Mouse (Mus musculus): ENCODE data around the gene Fhad1. TPM values are rescaled to one million over a fixed set of nuclear protein-coding genes. Genes with fewer than 3 reads are reported as not detected.

Fhad1 gene
- total and polyA plus RNA-seq, 3 experiments: 4.8 to 8.6 (median 5.5) TPM

GRCm38 (mm10) chr4:141867498-141867897 is 147.4 kb downstream of the Fhad1 start:
- H3K4me3 ChIP-seq (replicated peaks in 1 of 3; ENCODE audit: low read depth in 2 of 3, low read length in 2 of 3, poor library complexity in 1 of 3): no peak overlapping the region
- no peak overlapping the region for H3K27ac ChIP-seq (ENCODE audit: insufficient read depth, low read depth)
- peaks cover 20 to 88% of the 10 kb centered on the region in 2 experiments for H3K36me3 ChIP-seq (replicated peaks in 1 of 2; ENCODE audit: control insufficient read depth in 1 of 2, insufficient read depth in 1 of 2, low read length in 1 of 2)
- H3K4me2 ChIP-seq (ENCODE audit: insufficient read depth, low read depth, poor library complexity, severe bottlenecking): no peak overlapping the region
- H3K4me1 ChIP-seq (ENCODE audit: control insufficient read depth in 1 of 2, insufficient read depth in 2 of 2): peaks cover 20 to 74% of the 10 kb centered on the region in 2 experiments
- DNase-seq (ENCODE audit: extremely low read depth): no peak
- H3K79me2 ChIP-seq (replicated peaks; ENCODE audit: control insufficient read depth, extremely low read depth, insufficient read depth, poor library complexity, severe bottlenecking): no peaks in the 10 kb centered on the region
- no peak for TF ChIP-seq POLR2A (IDR thresholded peaks at IDR 0.05; ENCODE audit: low read depth, low read length)
- TF ChIP-seq NRF1 (IDR thresholded peaks at IDR 0.05; ENCODE audit: low read depth, low read length): no peak
- TF ChIP-seq CHD1 (IDR thresholded peaks at IDR 0.05; ENCODE audit: low read depth, low read length): no peak
- in situ Hi-C loops (cut with MboI; ENCODE audit: low pct_ligation_motif_present, low pct_unique_long_range_greater_than_20kb, low sequenced_read_pairs) (loop anchor here (10.0 kb wide), 1 partner anchor 207 kb away; no protein-coding TSS in a partner anchor), dilution Hi-C loops (cut with MboI; ENCODE audit: extremely low pct_ligation_motif_present, extremely low pct_unique_long_range_greater_than_20kb, low sequenced_read_pairs) (no loop called here)
- H3K9me3 ChIP-seq (replicated peaks; ENCODE audit: low read length): peaks cover 4% of the 10 kb centered on the region
- no peak overlapping the region for H3K9ac ChIP-seq (ENCODE audit: insufficient read depth, low read depth)
- no peaks in the 10 kb centered on the region for H3K27me3 ChIP-seq (replicated peaks)

GRCm38 (mm10) chr4:141866933-141867490 is 147.9 kb downstream of the Fhad1 start:
- in situ Hi-C loops (cut with MboI; ENCODE audit: low pct_ligation_motif_present, low pct_unique_long_range_greater_than_20kb, low sequenced_read_pairs) (loop anchor here (10.0 kb wide), 1 partner anchor 208 kb away; no protein-coding TSS in a partner anchor), dilution Hi-C loops (cut with MboI; ENCODE audit: extremely low pct_ligation_motif_present, extremely low pct_unique_long_range_greater_than_20kb, low sequenced_read_pairs) (no loop called here)
- Histone ChIP-seq H3K36me3 (replicated peaks in 1 of 2; ENCODE audit: control insufficient read depth in 1 of 2, insufficient read depth in 1 of 2, low read length in 1 of 2) (peaks cover 20 to 88% of the 10 kb centered on the region in 2 experiments), H3K79me2 (replicated peaks; ENCODE audit: control insufficient read depth, extremely low read depth, insufficient read depth, poor library complexity, severe bottlenecking) (no peaks in the 10 kb centered on the region), H3K9me3 (replicated peaks; ENCODE audit: low read length) (peaks cover 4% of the 10 kb centered on the region), H3K9ac (ENCODE audit: insufficient read depth, low read depth) (no peak overlapping the region), H3K27me3 (replicated peaks) (no peaks in the 10 kb centered on the region), H3K27ac (ENCODE audit: insufficient read depth, low read depth) (no peak overlapping the region), H3K4me3 (replicated peaks in 1 of 3; ENCODE audit: low read depth in 2 of 3, low read length in 2 of 3, poor library complexity in 1 of 3) (no peak overlapping the region), H3K4me2 (ENCODE audit: insufficient read depth, low read depth, poor library complexity, severe bottlenecking) (no peak overlapping the region), H3K4me1 (ENCODE audit: control insufficient read depth in 1 of 2, insufficient read depth in 2 of 2) (peaks cover 16 to 69% of the 10 kb centered on the region in 2 experiments)
- TF ChIP-seq SIN3A (IDR thresholded peaks at IDR 0.05; ENCODE audit: low read length) (no peak), EP300 (IDR thresholded peaks at IDR 0.05; ENCODE audit: low read length) (no peak), CHD2 (IDR thresholded peaks at IDR 0.05; ENCODE audit: low read length) (no peak), TBP (conservative IDR thresholded peaks at IDR 0.05; ENCODE audit: low read depth, low read length) (no peak), POLR2AphosphoS2 (IDR thresholded peaks at IDR 0.05; ENCODE audit: low read depth, low read length) (no peak), ZC3H11A (IDR thresholded peaks at IDR 0.05; ENCODE audit: low read depth, low read length) (no peak), GABPA (IDR thresholded peaks at IDR 0.05; ENCODE audit: insufficient replicate concordance, low read depth, low read length) (no peak), ZKSCAN1 (IDR thresholded peaks at IDR 0.05; ENCODE audit: borderline replicate concordance, low read depth, low read length) (no peak), ETS1 (conservative IDR thresholded peaks at IDR 0.05; ENCODE audit: low read depth, low read length) (no peak), MAX (IDR thresholded peaks at IDR 0.05; ENCODE audit: low read length) (no peak), RCOR1 (conservative IDR thresholded peaks at IDR 0.05; ENCODE audit: low read depth, low read length) (no peak), MXI1 (IDR thresholded peaks at IDR 0.05; ENCODE audit: low read depth, low read length) (no peak), HCFC1 (IDR thresholded peaks at IDR 0.05; ENCODE audit: low read depth, low read length) (no peak), USF2 (conservative IDR thresholded peaks at IDR 0.05; ENCODE audit: low read depth, low read length) (no peak), MEF2A (IDR thresholded peaks at IDR 0.05; ENCODE audit: borderline replicate concordance, low read depth, low read length) (no peak), POLR2A (IDR thresholded peaks at IDR 0.05; ENCODE audit: low read depth, low read length) (no peak), USF1 (IDR thresholded peaks at IDR 0.05; ENCODE audit: low read depth, low read length) (no peak), E2F4 (IDR thresholded peaks at IDR 0.05; ENCODE audit: insufficient replicate concordance, low read depth, low read length) (no peak), ELF1 (IDR thresholded peaks at IDR 0.05; ENCODE audit: low read depth, low read length) (no peak), JUND (conservative IDR thresholded peaks at IDR 0.05; ENCODE audit: low read depth, low read length) (no peak)
- DNase-seq (ENCODE audit: extremely low read depth): no peak
